Mouse (Mus musculus) urinary bladder, postnatal 4 days (tissue): Measurements from ENCODE around the gene E430018J23Rik.
"Not testable (repeated sequence)": the region's sequence is repeated elsewhere in the genome, so short reads cannot be mapped to it uniquely, and the experiment has no call there.

ENCODE experiments used
- DNase-seq, 2 experiments: peaks; one replicate each; pipeline ENCODE4 v3.0.0; 2021 to 2022; ENCODE audit warnings: low spot score in 2 of 2

Gene E430018J23Rik

DNA sequence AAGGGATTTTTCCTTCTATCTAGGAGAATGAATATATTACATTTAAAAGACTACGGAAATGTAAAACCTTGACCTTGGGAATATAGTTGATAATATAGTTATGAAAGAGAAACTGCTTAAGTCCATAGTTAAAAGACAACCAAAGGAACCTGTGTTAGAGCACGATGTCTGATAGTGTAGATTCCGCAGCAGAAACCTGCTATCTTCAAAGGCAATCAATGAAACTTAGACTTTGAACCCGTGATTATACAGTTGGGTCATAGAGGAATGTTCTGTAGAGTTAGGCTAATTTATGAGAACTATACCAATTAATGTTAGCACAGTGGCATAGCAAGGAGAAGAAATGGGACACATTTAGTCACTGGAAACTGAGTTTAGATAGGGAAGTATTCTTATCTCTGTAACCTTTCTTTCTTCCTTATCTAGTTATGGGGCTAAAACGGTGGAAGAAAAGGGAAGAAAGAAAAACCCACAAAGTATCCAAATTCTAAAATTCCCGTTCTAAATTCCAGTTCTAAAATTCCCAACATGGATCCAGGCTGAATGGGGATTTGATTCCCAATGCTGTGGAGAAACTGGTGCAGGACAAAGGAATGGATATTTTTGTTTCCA, 15.0 kb downstream of the E430018J23Rik start:
- DNase-seq = no peak

DNA sequence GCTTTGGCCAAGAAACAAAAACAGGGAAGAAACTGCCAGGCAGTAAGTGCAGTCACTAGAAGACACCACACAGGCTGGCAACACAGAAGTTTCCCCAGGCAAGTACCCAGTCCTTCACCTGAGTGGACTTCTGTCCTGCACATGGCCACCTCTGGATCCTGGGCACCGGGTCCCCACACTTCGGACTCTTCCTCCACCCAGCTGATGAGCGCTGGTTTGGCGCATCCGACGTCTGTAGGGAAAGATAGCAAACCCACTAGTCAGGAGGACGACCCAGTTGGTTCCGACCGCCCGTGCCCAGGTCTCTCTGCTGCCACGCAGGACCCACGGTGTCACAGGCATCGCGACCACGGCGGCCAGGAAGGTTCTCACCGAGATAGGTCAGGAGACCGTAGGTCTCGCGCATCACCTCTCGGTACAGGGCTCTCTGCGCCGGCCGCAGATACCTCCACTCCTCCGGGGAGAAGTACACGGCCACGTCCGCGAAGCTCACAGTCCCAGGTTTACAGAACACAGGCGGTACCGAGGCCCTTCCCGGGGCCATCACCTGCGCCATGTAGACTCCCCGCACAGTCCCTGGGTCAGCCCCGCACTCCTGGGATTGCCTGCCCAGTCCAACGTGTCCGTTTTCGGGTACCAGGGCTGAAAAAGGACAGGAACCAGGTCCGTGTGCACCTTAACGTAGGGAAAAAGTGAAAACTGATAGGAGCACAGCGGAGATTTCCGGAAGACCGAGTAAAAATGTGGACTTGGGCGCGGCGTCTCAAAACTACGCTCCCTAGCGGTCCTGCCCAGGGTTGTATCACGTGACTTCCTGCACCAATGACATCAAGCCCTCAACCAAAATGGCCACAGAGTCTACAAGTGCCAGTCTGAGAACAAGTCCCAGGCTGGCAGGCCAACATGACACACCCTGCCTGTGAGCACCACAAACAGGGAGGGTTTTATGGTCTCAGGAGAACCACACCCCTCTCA, 17.9 kb downstream of the E430018J23Rik start, which contains the start of gene Zfp747:
Gene Zfp747, minus strand, starts transcription at position 780 of the 975 bp plus-strand sequence.
- DNase-seq = peak; percentile 87 to 92

DNA sequence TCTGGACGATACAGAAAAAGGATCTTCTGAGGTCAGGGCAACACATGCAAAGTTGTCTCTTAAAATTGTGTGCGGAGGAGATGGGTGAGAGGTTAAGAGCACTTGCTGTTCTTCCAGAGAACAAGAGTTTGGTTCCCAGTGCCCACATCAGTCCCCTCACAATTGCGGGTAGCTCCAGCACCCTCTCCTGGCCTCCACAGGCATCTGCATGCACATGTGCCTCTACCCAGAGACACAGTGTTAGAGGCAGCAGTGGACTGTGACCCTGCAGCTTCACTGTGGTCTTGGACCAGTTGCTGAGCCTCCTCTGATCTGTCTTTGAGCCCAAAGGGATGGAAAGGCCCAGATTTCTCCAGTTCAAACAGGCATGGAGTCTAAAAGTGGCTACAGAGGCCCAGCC, 21.6 kb downstream of the E430018J23Rik start:
- not testable (repeated sequence) for DNase-seq

GRCm38 (mm10) chr7:127371213-127371612, 22.2 kb downstream of the E430018J23Rik start:
- no peak for DNase-seq

DNA sequence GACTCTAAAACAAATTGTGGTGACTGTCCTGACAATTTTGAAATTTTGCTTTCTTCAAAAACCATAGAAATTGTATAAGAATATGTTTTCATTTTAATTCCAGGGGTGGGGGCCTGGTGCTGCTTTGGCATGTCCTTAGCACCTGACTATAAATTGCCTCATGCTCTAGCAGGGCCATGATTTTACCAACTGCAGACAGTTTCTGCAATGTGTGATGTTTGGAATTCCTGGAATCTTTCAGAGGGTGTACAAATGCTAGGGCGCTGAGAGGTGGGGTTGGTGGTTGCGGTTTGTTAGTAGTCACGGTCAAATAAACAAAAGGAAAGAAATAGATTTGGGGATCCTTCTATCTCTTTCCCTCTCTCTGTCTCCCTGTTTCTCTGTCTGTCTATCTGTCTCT, 27.2 kb downstream of the E430018J23Rik start:
- no peak for DNase-seq

GRCm38 (mm10) chr7:127364166-127364565, 29.3 kb downstream of the E430018J23Rik start:
- no peak for DNase-seq

- no peak for DNase-seq
These were observed 29.9 kb downstream of the E430018J23Rik start for GRCm38 (mm10) chr7:127363475-127363921.

GRCm38 (mm10) chr7:127362418-127362817, 31.0 kb downstream of the E430018J23Rik start:
- DNase-seq = not testable (repeated sequence)

DNA sequence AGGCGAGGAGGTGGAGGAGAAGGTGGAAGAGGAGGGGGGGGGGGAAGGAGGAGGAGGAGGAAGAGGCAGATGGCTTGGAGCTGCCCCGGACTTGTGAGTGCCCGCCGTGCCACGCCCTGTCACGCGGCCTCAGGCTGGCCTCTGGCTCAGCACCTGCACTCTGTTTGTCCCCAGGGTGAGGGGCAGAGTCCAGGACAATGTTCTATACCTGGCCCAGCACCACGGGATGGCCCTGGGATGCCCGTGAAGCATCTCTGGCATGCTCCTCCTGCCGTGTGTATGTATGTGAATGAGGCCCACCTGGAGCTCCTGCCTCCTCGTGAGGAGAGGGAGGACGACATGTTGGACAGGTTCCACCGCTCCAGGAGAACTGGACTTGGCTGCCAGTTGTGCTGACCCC, 32.0 kb downstream of the E430018J23Rik start:
- no peak for DNase-seq

GRCm38 (mm10) chr7:127360265-127360664, 33.2 kb downstream of the E430018J23Rik start:
- DNase-seq = no peak

- DNase-seq = no peak
These were observed 35.0 kb downstream of the E430018J23Rik start for GRCm38 (mm10) chr7:127358472-127358871.

GRCm38 (mm10) chr7:127357871-127358270, 35.6 kb downstream of the E430018J23Rik start:
- no peak for DNase-seq

GRCm38 (mm10) chr7:127355796-127356195, 37.6 kb downstream of the E430018J23Rik start:
- no peak for DNase-seq

- DNase-seq = no peak
These were observed 42.0 kb downstream of the E430018J23Rik start for GRCm38 (mm10) chr7:127351230-127352004.

DNA sequence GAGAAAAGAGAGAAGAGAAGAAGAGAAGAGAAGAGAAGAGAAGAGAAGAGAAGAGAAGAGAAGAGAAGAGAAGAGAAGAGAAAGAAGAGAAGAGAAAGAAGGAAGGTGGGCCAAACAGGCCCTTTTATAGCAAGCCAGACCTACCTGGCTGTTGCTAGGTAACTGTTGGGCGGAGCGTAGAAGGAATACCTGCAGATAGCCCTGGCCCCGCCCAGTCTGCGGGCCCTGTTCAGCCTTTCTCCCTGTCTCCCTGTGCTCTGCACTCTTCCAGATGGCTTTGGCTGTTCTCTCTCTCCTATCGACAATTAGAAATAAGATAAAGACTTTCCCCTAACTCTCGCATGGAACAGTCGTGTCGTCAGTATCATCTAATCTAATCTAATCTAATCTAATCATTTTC, 46.8 kb downstream of the E430018J23Rik start:
- peak in 1 of 2 experiments; percentile 41 for DNase-seq

DNA sequence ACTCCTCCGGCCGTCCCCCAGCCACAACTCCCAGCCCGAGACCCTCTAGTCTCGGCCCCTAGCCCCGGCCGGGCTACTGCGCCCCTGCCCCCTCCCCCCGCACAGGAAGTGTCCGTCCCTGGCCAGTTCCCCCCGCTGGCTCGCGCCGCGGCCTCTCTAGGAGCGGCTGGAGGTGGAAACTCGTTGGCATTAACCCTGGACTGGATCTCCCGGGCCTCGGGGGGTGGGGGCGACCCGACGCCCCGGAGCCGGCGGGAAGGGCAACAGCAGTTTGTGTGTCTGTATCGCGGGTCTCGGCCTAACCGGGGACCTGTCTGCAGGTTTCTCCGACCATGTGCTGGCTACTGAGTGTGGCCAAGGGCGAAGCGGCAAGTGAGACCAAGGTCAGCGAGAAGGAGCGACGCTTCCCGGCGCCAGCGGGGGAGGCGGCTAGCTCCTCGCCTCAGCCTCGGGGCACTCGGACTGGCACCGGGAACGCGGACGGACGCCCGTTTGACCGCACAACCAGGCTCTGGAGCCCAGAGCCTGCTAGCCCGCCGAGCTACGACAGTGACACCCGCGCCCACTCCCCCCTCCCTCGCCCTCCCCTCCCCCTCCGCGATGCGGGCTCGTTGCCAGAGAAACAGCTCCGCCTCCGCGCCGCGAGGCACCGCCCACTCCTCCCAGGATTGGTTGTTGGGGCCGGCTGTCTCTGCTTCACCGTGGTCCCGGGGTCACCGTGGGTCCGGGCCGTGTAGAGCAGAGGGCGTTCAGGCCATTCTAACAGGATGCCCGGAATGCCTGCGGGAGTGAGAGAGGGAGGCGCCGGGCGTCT, 47.7 kb downstream of the E430018J23Rik start, which contains the start of gene Zfp768:
Gene Zfp768, minus strand, starts transcription at position 78 of the 814 bp plus-strand sequence.
- DNase-seq = peak; percentile 92 to 97

DNA sequence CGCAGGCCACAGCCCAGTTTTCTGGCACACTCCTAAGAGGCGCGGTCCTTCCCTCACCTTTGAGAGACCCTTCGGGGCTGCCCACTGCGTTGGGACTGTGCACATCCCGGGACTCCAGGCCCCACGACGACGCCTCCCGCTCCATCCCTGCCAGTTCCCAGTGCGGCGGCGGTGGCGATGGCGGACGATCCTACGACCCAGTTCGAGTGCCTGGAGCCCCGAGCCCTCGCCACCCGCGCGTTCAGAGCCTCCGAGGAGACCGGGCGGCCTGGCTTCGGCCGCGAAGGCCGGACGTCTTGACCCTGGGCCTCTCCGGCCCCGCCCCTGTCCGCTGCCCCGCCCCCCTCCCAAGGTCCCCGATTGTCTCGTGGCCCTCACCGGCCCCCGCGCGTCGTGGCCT, 48.3 kb downstream of the E430018J23Rik start:
- DNase-seq = no peak

GRCm38 (mm10) chr7:127344371-127344770, 49.1 kb downstream of the E430018J23Rik start:
- DNase-seq = no peak

GRCm38 (mm10) chr7:127343351-127344019, 49.9 kb downstream of the E430018J23Rik start:
- DNase-seq = no peak

DNA sequence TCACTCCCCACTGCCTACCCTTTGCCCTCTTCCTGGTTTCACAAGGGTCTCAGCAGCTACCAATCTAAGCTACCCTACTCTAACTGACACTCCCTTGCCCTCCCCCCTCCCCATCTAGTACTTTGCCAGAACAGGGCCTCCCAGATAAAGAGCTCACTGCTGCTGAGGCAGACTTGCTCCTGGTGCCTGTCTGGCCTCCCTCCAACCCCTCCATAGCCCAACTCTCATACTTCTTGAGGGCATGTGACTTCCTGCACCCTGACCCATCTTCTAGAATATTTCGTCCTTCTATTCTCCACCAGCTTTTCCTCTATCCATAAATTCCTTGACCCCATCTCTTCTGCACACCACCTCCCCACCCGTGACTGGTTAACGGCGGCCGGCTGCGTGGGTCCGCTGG, 50.5 kb downstream of the E430018J23Rik start:
- DNase-seq = no peak
